Mouse (Mus musculus) erythroblast, adult 5-6 weeks (primary cell): ENCODE results near the gene Plxdc1. TPM values are rescaled to one million over a fixed set of nuclear protein-coding genes. Genes with fewer than 3 reads are reported as not detected.

Experiments
- ATAC-seq: replicated peaks from 2 replicates; pipeline ENCODE4 v1.8.0; 2016; ENCODE audit warnings: moderate number of reproducible peaks, mild to moderate bottlenecking, moderate TSS enrichment, inconsistent platforms; ENCODE audit not compliant: poor library complexity, low FRiP score, severe bottlenecking
- total RNA-seq, 2 experiments: library from RNA; stranded (forward) in 1 of 2; stranded (reverse) in 1 of 2; fragments of 150-400 nt in 1 of 2; fragments of 200-764, 138-1000 nt in 1 of 2; gene quantifications; 2 replicates each; pipeline versions ENCODE4 v1.2.3 to v1.2.4; 2015 to 2017; ENCODE audit warnings: low replicate concordance in 2 of 2

Plxdc1 gene
- total RNA-seq, 2 experiments from 2014 or later = 1.0 TPM; not detected in 1

DNA sequence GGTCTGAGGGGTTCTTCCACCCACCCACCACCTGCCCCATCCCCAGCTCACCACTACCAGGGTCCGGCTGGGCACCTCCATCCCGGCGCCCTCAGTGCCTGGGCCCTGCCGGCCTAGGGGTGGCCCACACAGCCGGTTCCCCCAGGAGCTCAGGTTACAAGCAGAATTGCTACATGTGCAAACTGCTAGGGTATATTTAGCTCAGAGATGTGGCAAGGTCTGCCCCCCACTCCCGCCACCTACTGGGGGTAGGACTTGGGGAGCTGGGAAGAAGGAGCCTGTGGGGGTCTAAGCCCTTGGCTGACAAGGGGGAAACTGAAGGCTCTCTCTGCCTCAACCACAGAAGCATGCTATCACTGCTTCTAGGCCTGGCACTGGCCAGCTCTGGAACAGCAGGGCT, 32.0 kb upstream of the Plxdc1 start:
- no peak for ATAC-seq

DNA sequence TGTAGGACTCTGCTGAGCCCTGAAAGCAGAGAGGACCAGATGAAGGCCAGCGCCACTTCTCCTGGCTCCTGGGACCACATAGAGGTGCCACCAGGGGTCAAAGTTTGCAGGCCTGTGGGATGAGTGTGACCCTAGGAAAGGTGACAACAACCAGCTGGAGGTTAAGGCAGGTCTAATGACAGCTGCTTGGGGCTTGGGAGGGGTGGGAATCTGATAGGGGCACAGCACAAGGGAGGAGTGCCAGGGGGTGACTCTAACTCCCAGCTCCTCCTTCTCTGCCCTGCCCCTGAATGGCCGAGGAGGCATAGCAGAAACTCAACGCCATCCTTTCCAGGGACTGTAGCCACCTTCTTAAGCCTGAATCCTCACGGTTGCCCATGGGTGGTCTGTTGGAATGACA, 30.6 kb upstream of the Plxdc1 start:
- no peak for ATAC-seq

GRCm38 (mm10) chr11:98016177-98016576, 29.9 kb upstream of the Plxdc1 start:
- ATAC-seq = no peak

DNA sequence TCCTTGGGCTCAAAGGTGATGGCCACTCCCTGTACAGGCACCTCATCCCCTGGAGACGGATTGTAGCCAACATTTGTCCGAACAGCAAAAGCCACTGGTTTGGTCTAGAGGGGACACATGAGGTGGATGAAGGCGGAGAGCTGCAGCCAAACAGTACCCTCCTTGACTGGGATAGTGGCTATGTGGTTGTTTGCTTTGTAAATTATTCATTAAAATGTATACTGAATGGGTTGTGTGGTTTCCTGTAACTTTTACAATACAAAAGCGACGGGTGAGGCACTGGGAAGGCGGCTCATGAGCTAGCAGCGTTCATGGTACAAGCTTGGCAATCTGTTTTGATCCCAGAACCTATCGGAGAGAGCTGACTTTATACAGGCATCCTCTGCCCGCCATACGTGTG, 26.6 kb upstream of the Plxdc1 start:
- ATAC-seq = no peak

DNA sequence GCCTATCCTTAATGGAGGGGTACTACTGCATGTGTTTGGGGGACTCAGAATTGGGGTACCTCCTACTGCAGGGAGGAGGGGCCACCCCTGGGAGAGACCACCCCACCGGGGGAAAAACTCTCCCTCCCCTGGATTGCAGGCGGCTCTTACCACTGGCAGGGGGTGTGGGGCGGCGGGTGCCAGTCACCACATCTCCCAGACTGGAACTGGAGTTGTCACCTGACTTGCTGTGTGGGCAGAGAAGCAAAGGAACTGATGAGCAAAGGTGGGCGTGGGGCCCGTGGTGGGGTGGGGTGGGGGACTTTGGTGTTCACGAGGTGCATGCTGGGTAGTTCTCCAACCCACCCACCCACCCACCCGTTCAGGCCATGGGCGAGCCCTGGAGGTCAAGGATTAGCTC, 25.5 kb upstream of the Plxdc1 start:
- no peak for ATAC-seq

DNA sequence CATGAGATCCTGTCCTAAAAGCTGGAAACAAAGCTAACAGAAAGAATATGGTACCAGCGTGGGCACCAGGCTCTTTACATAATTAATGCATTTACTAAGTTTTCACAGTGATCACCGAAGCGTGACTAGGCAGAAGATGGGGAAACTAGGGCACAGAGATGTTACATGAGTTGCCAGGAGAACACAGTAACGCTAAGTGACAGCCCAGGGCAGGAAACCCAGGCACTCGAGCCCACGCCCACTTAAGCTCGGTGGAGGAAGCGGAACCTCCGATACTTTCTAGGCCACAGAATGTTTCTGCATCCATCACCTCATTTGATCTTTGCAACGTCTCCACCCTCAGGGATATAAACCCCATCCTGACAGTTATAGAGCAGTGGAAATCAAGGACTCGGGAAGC, 21.8 kb upstream of the Plxdc1 start:
- no peak for ATAC-seq

DNA sequence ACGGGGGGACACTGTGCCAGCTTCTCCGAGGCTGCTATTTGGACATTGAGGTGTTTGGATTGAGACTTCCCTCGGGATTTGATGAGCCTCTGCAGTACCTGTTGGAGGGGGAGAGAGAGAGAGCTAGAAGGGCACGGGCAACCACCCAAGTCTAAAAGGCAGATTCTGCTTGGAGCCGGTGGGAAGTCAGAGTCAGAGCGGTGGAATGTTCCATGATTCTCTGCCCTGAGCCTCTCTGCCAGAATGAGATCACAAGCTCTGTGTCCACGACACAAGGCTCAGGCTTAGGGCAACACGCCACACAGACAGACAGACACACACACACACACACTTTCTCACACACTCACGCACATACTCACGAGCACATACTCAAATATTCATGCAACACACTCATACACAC, 19.4 kb upstream of the Plxdc1 start:
- no peak for ATAC-seq

- no peak for ATAC-seq
Observed at GRCm38 (mm10) chr11:98005076-98005475, 18.8 kb upstream of the Plxdc1 start.

DNA sequence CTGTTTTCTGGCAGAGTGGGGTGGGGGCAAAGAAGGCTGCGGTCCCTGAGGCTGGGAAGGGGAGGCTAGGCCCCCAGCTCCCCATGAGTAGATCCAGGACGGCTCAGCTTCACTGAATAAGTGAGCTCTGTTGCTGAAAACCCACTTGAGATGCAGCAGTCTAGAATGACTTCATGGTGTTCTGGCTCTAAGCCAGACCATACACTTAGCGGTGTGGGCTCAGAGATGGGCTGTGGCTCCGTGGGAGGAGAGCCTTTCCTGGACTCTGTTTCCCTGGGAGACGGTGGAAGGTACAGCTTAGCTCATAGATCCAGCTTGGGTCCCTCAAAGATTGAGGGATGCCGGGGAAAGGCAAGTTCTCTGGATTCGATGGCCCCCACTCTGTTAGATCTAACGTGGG, 17.9 kb upstream of the Plxdc1 start:
- no peak for ATAC-seq

DNA sequence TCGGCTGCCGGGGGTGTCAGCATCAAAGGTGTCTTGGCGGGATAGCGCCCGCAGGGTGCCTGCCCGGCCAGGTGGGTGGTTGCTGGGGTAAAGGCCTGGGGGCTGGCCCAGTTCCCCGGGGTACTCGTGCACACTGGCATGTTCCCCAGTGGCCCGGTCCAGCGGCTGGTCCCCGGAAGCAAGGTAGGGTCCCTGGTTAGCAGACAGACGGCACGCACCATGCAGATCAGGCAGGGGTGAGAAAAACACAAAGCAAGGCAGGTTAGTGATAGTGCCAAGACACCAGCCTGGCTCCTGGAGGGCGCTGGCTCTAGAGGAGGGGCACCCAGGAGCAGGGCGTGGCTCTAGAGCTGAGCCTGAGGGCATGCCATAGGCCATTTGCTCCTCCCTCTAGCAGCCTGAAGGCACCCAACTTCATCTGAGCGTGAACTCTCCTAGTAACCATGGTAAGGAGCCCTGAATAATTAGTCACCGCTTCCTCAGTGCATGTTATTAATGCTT, 17.0 kb upstream of the Plxdc1 start:
- no peak for ATAC-seq

GRCm38 (mm10) chr11:98002627-98003026, 16.4 kb upstream of the Plxdc1 start:
- ATAC-seq = 0 out of 2 replicates have a peak, but pooled peaks have one; percentile 17

GRCm38 (mm10) chr11:98001986-98002385, 15.7 kb upstream of the Plxdc1 start:
- ATAC-seq = no peak

DNA sequence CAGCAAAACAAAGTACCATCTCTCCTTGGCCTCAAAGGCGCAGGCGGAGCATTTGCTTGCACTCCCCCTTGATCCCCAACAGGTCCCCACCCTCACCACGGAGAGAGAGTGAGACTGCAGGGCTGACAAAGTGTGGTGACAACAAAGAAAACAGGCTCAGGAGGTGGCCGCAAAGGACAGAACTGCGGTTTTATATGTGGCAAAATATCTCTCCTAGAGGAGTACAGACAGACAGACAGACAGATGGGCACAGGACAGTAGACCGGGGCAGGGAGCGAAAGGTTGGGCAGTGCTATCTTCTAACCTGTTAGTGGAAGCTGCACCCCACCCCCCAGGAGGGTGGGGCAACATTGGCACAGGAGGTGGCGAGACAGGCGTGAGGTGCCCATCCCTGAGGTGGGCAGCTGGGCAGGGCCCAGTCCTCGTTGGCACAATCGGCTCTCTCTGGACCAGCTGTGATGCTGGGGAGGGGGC, 15.1 kb upstream of the Plxdc1 start:
- no peak for ATAC-seq

- no peak for ATAC-seq
Observed at GRCm38 (mm10) chr11:98000378-98001140, 14.3 kb upstream of the Plxdc1 start.

DNA sequence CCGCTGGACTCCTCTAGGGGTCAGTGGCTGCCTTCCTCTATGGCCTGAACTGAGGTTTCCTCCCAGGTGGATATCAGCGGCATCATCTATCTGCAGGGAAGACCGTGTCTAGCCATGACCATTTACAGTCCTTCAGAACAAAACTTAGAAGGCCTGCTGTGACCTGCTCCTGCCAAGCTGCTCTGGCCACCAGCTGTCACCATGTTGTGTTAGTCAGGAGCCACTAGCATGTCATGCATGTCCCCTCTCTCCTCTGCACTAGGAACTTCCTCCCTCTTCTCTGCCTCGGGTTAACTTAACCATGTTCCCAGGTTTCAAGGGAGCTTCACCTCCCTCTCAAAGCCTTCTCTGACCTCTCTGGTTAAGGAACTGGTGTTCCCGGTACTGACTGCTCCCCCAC, 13.5 kb upstream of the Plxdc1 start:
- ATAC-seq = no peak

GRCm38 (mm10) chr11:97998898-97999608, 12.8 kb upstream of the Plxdc1 start:
- ATAC-seq = no peak

- ATAC-seq = no peak
Observed at GRCm38 (mm10) chr11:97998074-97998793, 12.0 kb upstream of the Plxdc1 start.

GRCm38 (mm10) chr11:97997387-97997960, 11.2 kb upstream of the Plxdc1 start:
- no peak for ATAC-seq

DNA sequence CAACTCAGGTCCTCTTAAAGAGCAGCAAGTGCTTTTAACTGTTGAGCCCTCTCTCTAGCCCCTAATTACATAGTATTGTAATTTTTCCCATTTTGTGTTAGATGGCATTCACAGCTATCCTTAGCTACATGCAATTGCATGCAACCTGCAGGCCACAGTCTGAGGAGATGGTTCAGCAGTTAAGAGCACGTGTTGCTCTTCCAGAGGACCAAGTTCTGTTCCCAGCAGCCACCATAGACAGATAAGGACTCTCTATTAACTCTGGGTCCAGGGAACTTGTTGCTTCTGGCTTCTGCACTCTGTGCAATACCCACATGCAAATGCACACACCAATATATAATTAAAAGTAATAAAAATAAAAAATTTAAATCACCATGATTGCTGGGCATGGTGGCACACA, 10.4 kb upstream of the Plxdc1 start:
- no peak for ATAC-seq
